Mouse (Mus musculus): ENCODE data around the gene Sap30bp.

GRCm38 (mm10) chr11:115893071-115893470 is 40.0 kb upstream of the Sap30bp start:
- TF ChIP-seq CTCF (IDR thresholded peaks at IDR 0.05; ENCODE audit: insufficient read depth, low read depth, low read length), result no peak
- TF ChIP-seq POLR2A (IDR thresholded peaks at IDR 0.05; ENCODE audit: insufficient read depth, low read depth, low read length), result no peak

Measured in olfactory bulb, adult 2 months (tissue).